In the genomic region with DNA sequence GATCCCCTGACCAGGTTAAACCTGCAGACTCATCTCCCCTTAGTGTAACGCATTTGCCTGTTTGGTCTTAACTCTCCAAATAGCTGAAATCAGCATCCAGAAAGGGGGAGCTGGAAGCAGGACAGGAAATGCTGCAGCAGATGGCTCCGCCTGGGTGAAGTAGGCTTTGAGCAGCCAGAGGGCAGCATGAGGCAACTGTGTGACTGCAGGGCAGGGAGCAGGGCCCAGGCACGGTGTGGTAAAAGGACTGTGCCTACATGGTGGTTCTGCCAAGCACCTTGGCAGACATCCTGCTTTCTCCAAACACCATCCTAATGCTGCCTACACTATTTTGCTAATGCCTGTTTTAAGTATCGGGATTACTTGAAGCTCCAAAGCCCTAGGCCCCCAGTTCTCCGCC, we compare ENCODE assay signal across 8 mouse cellular contexts.
DNase-seq lines count a peak whose midpoint lies in the region; ATAC-seq lines count a peak whose summit lies in the region.

No protein-coding gene starts in this region.

- H3K4me1 ChIP-seq in lung, embryonic 15.5 days, result peaks cover 23% of the 10 kb centered on the region

- no peak overlapping the region for H3K4me2 ChIP-seq in lung, embryonic 15.5 days

- H3K4me3 ChIP-seq in lung, embryonic 15.5 days, result no peak overlapping the region

- WGBS in lung, embryonic 15.5 days, result 28% methylated on average over 5 of the region's 5 CpGs

- no peaks in the 10 kb centered on the region for H3K27me3 ChIP-seq in lung, embryonic 15.5 days

- no peak overlapping the region for H3K27ac ChIP-seq in lung, embryonic 15.5 days

- no peaks in the 10 kb centered on the region for H3K36me3 ChIP-seq in lung, embryonic 15.5 days

- H3K9ac ChIP-seq in lung, embryonic 15.5 days, result no peak overlapping the region

- DNase-seq in urinary bladder, adult 18-20 months (ENCODE audit: low spot score in 2 of 2), result peak; percentile 12 to 54
- DNase-seq in urinary bladder, postnatal 10 days (ENCODE audit: low spot score), result no peak
- peak; percentile 22 for DNase-seq in embryo, embryonic 9.5 days (ENCODE audit: extremely low spot score)
- DNase-seq in heart, adult 8-10 months (ENCODE audit: low spot score), result peak; percentile 78
- DNase-seq in kidney, postnatal 10 days, result peak; percentile 81
- DNase-seq in right cerebral cortex, adult 2 months (ENCODE audit: low spot score in 2 of 2), result peak; percentile 73 to 80

- ATAC-seq in lung, embryonic 15.5 days (ENCODE audit: borderline replicate concordance, extremely low read depth, low FRiP score, low TSS enrichment), result peak; percentile 69; the same call in 1 of the 2 replicates
- ATAC-seq in monocyte, adult 5-6 weeks (replicated peaks; ENCODE audit: insufficient number of reproducible peaks, low FRiP score, low TSS enrichment, poor library complexity, severe bottlenecking), result no peak

- no peaks in the 10 kb centered on the region for H3K9me3 ChIP-seq in lung, embryonic 15.5 days
